ENCODE assay signal across 7 mouse cellular contexts in the genomic region with DNA sequence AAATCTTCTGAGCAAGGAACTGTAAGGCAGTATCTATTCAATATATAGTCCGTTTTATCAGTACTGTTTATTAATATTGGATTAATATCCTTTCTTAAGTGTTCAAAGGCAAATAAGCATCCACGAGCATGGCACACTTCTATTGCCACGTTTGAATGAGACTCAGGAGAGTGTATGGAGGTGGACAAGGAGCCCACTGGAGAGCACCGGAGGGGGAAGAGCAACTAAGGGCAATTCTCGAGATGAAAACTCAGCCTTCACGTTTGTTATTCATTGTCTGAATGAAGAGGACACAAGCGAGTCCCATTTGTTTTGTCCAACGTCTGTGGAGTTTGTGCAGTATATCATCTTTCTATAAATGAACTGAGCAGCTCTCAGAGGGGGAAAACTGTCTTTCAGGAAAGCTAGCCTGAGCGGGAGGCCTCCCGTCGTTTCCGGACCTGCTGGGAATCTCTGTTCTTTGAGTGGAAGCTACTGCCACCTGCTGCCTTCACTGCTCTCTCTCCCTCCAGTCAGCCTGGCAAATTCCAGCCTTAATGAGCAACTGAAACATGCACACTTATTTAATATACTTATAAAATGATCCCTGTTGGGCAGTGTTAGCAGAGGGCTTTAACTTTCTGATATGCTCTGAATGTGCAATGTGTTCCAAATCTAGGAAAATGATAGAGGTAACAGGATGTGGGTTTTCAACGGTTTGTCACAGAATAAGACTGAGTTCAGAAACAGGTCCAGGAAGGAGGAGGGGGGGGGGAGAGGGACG. TPM values are rescaled to one million over a fixed set of nuclear protein-coding genes. Genes with fewer than 3 reads are reported as not detected.
DNase-seq lines count a peak whose midpoint lies in the region; ATAC-seq and TF ChIP-seq lines count a peak whose summit lies in the region.

No protein-coding gene starts in this region.

- H3K4me1 ChIP-seq in intestine, embryonic 15.5 days (replicated peaks), result no peaks in the 10 kb centered on the region
- no peaks in the 10 kb centered on the region; the same call in 1 of the 2 replicates for H3K4me1 ChIP-seq in midbrain, embryonic 11.5 days (ENCODE audit: control insufficient read depth, insufficient read depth, low read length)
- no peaks in the 10 kb centered on the region for H3K4me1 ChIP-seq in stomach, postnatal 0 days (replicated peaks; ENCODE audit: control insufficient read depth, insufficient read depth)

- intact Hi-C loops in gastrocnemius, postnatal 14 days (cut with DNase I; ENCODE audit: low total_unique reads), result loop anchor here (10.0 kb wide), 1 partner anchor 313 kb away; the partner anchor contains the start of gene Grb14
- intact Hi-C loops in left cerebral cortex, adult 2 months (cut with DNase I), result loop anchor here (1.0 to 5.0 kb wide), 3 partner anchors 192 to 373 kb away; partner anchors contain the start of gene Grb14

- no peaks in the 10 kb centered on the region for H3K27me3 ChIP-seq in intestine, embryonic 15.5 days (replicated peaks)
- H3K27me3 ChIP-seq in midbrain, embryonic 11.5 days (ENCODE audit: control insufficient read depth, insufficient read depth, low read length), result no peaks in the 10 kb centered on the region
- H3K27me3 ChIP-seq in stomach, postnatal 0 days (ENCODE audit: control insufficient read depth, insufficient read depth, low read length), result no peaks in the 10 kb centered on the region

- peak; percentile 87 for ATAC-seq in intestine, embryonic 15.5 days
- peak; percentile 71; the same call in 1 of the 2 replicates for ATAC-seq in midbrain, embryonic 11.5 days (ENCODE audit: low FRiP score)
- ATAC-seq in stomach, postnatal 0 days (ENCODE audit: low FRiP score, low TSS enrichment), result peak; percentile 79

- TF ChIP-seq EP300 in stomach, postnatal 0 days (optimal IDR thresholded peaks at IDR 0.05), result no peak

- peak; percentile 76 for TF ChIP-seq CTCF in left cerebral cortex, adult 2 months (IDR thresholded peaks at IDR 0.05)
- TF ChIP-seq CTCF in stomach, postnatal 0 days (IDR thresholded peaks at IDR 0.05; ENCODE audit: low read depth), result peak; percentile 88

- no peaks in the 10 kb centered on the region for H3K9me3 ChIP-seq in intestine, embryonic 15.5 days
- no peaks in the 10 kb centered on the region for H3K9me3 ChIP-seq in midbrain, embryonic 11.5 days (ENCODE audit: control insufficient read depth, low read length)
- H3K9me3 ChIP-seq in stomach, postnatal 0 days (ENCODE audit: control insufficient read depth, low read length), result no peaks in the 10 kb centered on the region

- H3K27ac ChIP-seq in intestine, embryonic 15.5 days, result no peak overlapping the region
- no peak overlapping the region for H3K27ac ChIP-seq in left cerebral cortex, adult 2 months
- H3K27ac ChIP-seq in midbrain, embryonic 11.5 days (ENCODE audit: low read depth, low read length), result no peak overlapping the region
- H3K27ac ChIP-seq in stomach, postnatal 0 days (replicated peaks), result no peak overlapping the region

- H3K36me3 ChIP-seq in intestine, embryonic 15.5 days, result no peaks in the 10 kb centered on the region
- H3K36me3 ChIP-seq in midbrain, embryonic 11.5 days (ENCODE audit: control insufficient read depth, insufficient read depth, low read length), result no peaks in the 10 kb centered on the region
- no peaks in the 10 kb centered on the region for H3K36me3 ChIP-seq in stomach, postnatal 0 days (ENCODE audit: control insufficient read depth, insufficient read depth, low read length)

- H3K4me3 ChIP-seq in intestine, embryonic 15.5 days (replicated peaks), result no peak overlapping the region
- no peak overlapping the region for H3K4me3 ChIP-seq in left cerebral cortex, adult 2 months
- no peak overlapping the region for H3K4me3 ChIP-seq in midbrain, embryonic 11.5 days (ENCODE audit: low read depth, low read length)
- H3K4me3 ChIP-seq in stomach, postnatal 0 days (ENCODE audit: low read depth, low read length), result no peak overlapping the region

- 18% methylated on average over 14 of the region's 14 CpGs for WGBS in intestine, embryonic 15.5 days
- 21% methylated on average over 14 of the region's 14 CpGs for WGBS in midbrain, embryonic 11.5 days
- WGBS in stomach, postnatal 0 days, result 21% methylated on average over 14 of the region's 14 CpGs

- H3K4me2 ChIP-seq in intestine, embryonic 15.5 days (replicated peaks), result no peak overlapping the region
- H3K4me2 ChIP-seq in midbrain, embryonic 11.5 days, result no peak overlapping the region
- no peak overlapping the region for H3K4me2 ChIP-seq in stomach, postnatal 0 days (replicated peaks; ENCODE audit: low read depth)

- H3K9ac ChIP-seq in intestine, embryonic 15.5 days, result no peak overlapping the region
- H3K9ac ChIP-seq in midbrain, embryonic 11.5 days (ENCODE audit: low read length), result no peak overlapping the region
- H3K9ac ChIP-seq in stomach, postnatal 0 days (ENCODE audit: low read length), result no peak overlapping the region

- peak; percentile 26 for DNase-seq in ZHBTc4 (ENCODE audit: low read depth, low spot score)
- peak; percentile 19 to 20 for DNase-seq in cerebellum, postnatal 36 days
- DNase-seq in gastrocnemius, postnatal 14 days, result peak; percentile 28
- DNase-seq in left cerebral cortex, adult 2 months (ENCODE audit: extremely low spot score in 1 of 2, low spot score in 2 of 2), result peak; percentile 35 to 60
- DNase-seq in midbrain, embryonic 11.5 days (ENCODE audit: low spot score, missing footprints), result peak; percentile 87
- DNase-seq in stomach, postnatal 0 days (ENCODE audit: low spot score), result peak; percentile 73

RNA-seq across cellular contexts. Expression of gene Slc38a11, which starts 26.3 kb away (rescaled TPM):
- 1 to 10 TPM in 1 of 2 experiments, under 1 TPM in 1; 0.97 to 1.2 TPM for total RNA-seq in gastrocnemius, postnatal 14 days (2021)
- 0.66 and 1.0 TPM in 2 replicates for polyA plus RNA-seq in intestine, embryonic 15.5 days (2015; fragmentation: Nextera tagmentation; extraction: Ambion mirVana)
- total RNA-seq in left cerebral cortex, adult 2 months (2021), result 1 to 10 TPM; 2.3 to 2.6 TPM
- polyA plus RNA-seq in midbrain, embryonic 11.5 days (2014; fragmentation: Nextera tagmentation; extraction: Ambion mirVana), result 0.68 and 1.1 TPM in 2 replicates
- 0.34 and 0.50 TPM in 2 replicates for polyA plus RNA-seq in stomach, postnatal 0 days (2015; fragmentation: Nextera tagmentation; extraction: Ambion mirVana)

Comparison
In these comparisons a context has a peak if more than half of its experiments do, and no peak if none do; other contexts are left out.
1. DNase-seq: peak in every context shown above with its lines; median percentile 87 in midbrain, embryonic 11.5 days; 73 in stomach, postnatal 0 days; 48 in left cerebral cortex, adult 2 months; 28 in gastrocnemius, postnatal 14 days; 26 in ZHBTc4; 20 in cerebellum, postnatal 36 days.